Mouse (Mus musculus): Measurements from ENCODE around the gene Zcchc3. TPM values are rescaled to one million over a fixed set of nuclear protein-coding genes. Genes with fewer than 3 reads are reported as not detected.

The Zcchc3 gene
- 17.1 and 19.9 TPM in 2 replicates for polyA plus RNA-seq (2015; fragmentation: Nextera tagmentation; extraction: Ambion mirVana)

GRCm38 (mm10) chr2:152414591-152415165, at the start of gene Zcchc3:
Gene Zcchc3 (minus strand): TSS chr2:152415027.
- 0% methylated on average over 46 of the region's 65 CpGs for WGBS
- Histone ChIP-seq H3K9ac (ENCODE audit: low read length) (peak within 1 kb of the TSS; percentile 98), H3K27ac (ENCODE audit: low read length) (peak within 1 kb of the TSS; percentile 99), H3K9me3 (replicated peaks; ENCODE audit: control insufficient read depth, low read length) (peaks cover 6% of the 10 kb centered on the region; the same call in 1 of the 2 replicates), H3K4me3 (replicated peaks; ENCODE audit: low read length) (peak within 1 kb of the TSS; percentile 88), H3K27me3 (ENCODE audit: control insufficient read depth, insufficient read depth, low read length) (no peaks in the 10 kb centered on the region), H3K36me3 (ENCODE audit: control insufficient read depth, insufficient read depth, low read length) (0 out of 2 replicates have a peak, but pooled peaks cover 4% of the 10 kb centered on the region), H3K4me1 (ENCODE audit: control insufficient read depth, insufficient read depth, low read length) (peaks cover 31% of the 10 kb centered on the region), H3K4me2 (ENCODE audit: low read depth, low read length) (peak within 1 kb of the TSS; percentile 87)
- peak; percentile 88 for ATAC-seq (ENCODE audit: insufficient read depth, low FRiP score)

GRCm38 (mm10) chr2:152459241-152459640, 44.4 kb upstream of the Zcchc3 start:
- H3K4me2 ChIP-seq (ENCODE audit: low read depth, low read length) = no peak overlapping the region
- H3K4me3 ChIP-seq (replicated peaks; ENCODE audit: low read length) = no peak overlapping the region
- no peak overlapping the region for H3K27ac ChIP-seq (ENCODE audit: low read length)
- H3K9ac ChIP-seq (ENCODE audit: low read length) = no peak overlapping the region
- H3K36me3 ChIP-seq (ENCODE audit: control insufficient read depth, insufficient read depth, low read length) = no peaks in the 10 kb centered on the region
- H3K27me3 ChIP-seq (ENCODE audit: control insufficient read depth, insufficient read depth, low read length) = no peaks in the 10 kb centered on the region
- ATAC-seq (ENCODE audit: insufficient read depth, low FRiP score) = no peak
- H3K9me3 ChIP-seq (replicated peaks; ENCODE audit: control insufficient read depth, low read length) = no peaks in the 10 kb centered on the region
- H3K4me1 ChIP-seq (ENCODE audit: control insufficient read depth, insufficient read depth, low read length) = no peaks in the 10 kb centered on the region
- WGBS = 41% methylated on average over 13 of the region's 13 CpGs

- H3K4me2 ChIP-seq (ENCODE audit: low read depth, low read length) = no peak overlapping the region
- no peaks in the 10 kb centered on the region for H3K4me1 ChIP-seq (ENCODE audit: control insufficient read depth, insufficient read depth, low read length)
- H3K4me3 ChIP-seq (replicated peaks; ENCODE audit: low read length) = no peak overlapping the region
- no peaks in the 10 kb centered on the region for H3K36me3 ChIP-seq (ENCODE audit: control insufficient read depth, insufficient read depth, low read length)
- H3K9me3 ChIP-seq (replicated peaks; ENCODE audit: control insufficient read depth, low read length) = no peaks in the 10 kb centered on the region
- no peaks in the 10 kb centered on the region for H3K27me3 ChIP-seq (ENCODE audit: control insufficient read depth, insufficient read depth, low read length)
- H3K9ac ChIP-seq (ENCODE audit: low read length) = no peak overlapping the region
- WGBS = 69% methylated on average over 4 of the region's 4 CpGs
- ATAC-seq (ENCODE audit: insufficient read depth, low FRiP score) = no peak
- H3K27ac ChIP-seq (ENCODE audit: low read length) = no peak overlapping the region
These were observed 37.4 kb upstream of the Zcchc3 start for GRCm38 (mm10) chr2:152452101-152452781.

GRCm38 (mm10) chr2:152450241-152450640, 35.4 kb upstream of the Zcchc3 start:
- no peak overlapping the region for H3K27ac ChIP-seq (ENCODE audit: low read length)
- WGBS = 3% methylated on average over 5 of the region's 5 CpGs
- no peaks in the 10 kb centered on the region for H3K4me1 ChIP-seq (ENCODE audit: control insufficient read depth, insufficient read depth, low read length)
- H3K27me3 ChIP-seq (ENCODE audit: control insufficient read depth, insufficient read depth, low read length) = no peaks in the 10 kb centered on the region
- H3K4me2 ChIP-seq (ENCODE audit: low read depth, low read length) = no peak overlapping the region
- no peak overlapping the region for H3K4me3 ChIP-seq (replicated peaks; ENCODE audit: low read length)
- no peak overlapping the region for H3K9ac ChIP-seq (ENCODE audit: low read length)
- H3K36me3 ChIP-seq (ENCODE audit: control insufficient read depth, insufficient read depth, low read length) = no peaks in the 10 kb centered on the region
- no peaks in the 10 kb centered on the region for H3K9me3 ChIP-seq (replicated peaks; ENCODE audit: control insufficient read depth, low read length)
- ATAC-seq (ENCODE audit: insufficient read depth, low FRiP score) = no peak

GRCm38 (mm10) chr2:152447461-152447860, 32.6 kb upstream of the Zcchc3 start:
- Histone ChIP-seq H3K4me3 (replicated peaks; ENCODE audit: low read length) (no peak overlapping the region), H3K4me1 (ENCODE audit: control insufficient read depth, insufficient read depth, low read length) (no peaks in the 10 kb centered on the region), H3K4me2 (ENCODE audit: low read depth, low read length) (no peak overlapping the region), H3K27me3 (ENCODE audit: control insufficient read depth, insufficient read depth, low read length) (no peaks in the 10 kb centered on the region), H3K27ac (ENCODE audit: low read length) (no peak overlapping the region), H3K36me3 (ENCODE audit: control insufficient read depth, insufficient read depth, low read length) (no peaks in the 10 kb centered on the region), H3K9me3 (replicated peaks; ENCODE audit: control insufficient read depth, low read length) (no peaks in the 10 kb centered on the region), H3K9ac (ENCODE audit: low read length) (no peak overlapping the region)
- no peak for ATAC-seq (ENCODE audit: insufficient read depth, low FRiP score)
- WGBS = 18% methylated on average over 5 of the region's 5 CpGs

GRCm38 (mm10) chr2:152446642-152447041, 31.8 kb upstream of the Zcchc3 start:
- no peaks in the 10 kb centered on the region for H3K36me3 ChIP-seq (ENCODE audit: control insufficient read depth, insufficient read depth, low read length)
- no peaks in the 10 kb centered on the region for H3K9me3 ChIP-seq (replicated peaks; ENCODE audit: control insufficient read depth, low read length)
- H3K9ac ChIP-seq (ENCODE audit: low read length) = no peak overlapping the region
- no peaks in the 10 kb centered on the region for H3K27me3 ChIP-seq (ENCODE audit: control insufficient read depth, insufficient read depth, low read length)
- no peak overlapping the region for H3K4me3 ChIP-seq (replicated peaks; ENCODE audit: low read length)
- no peak overlapping the region for H3K4me2 ChIP-seq (ENCODE audit: low read depth, low read length)
- no peak overlapping the region for H3K27ac ChIP-seq (ENCODE audit: low read length)
- no peaks in the 10 kb centered on the region for H3K4me1 ChIP-seq (ENCODE audit: control insufficient read depth, insufficient read depth, low read length)
- WGBS = 56% methylated on average over 2 of the region's 2 CpGs
- ATAC-seq (ENCODE audit: insufficient read depth, low FRiP score) = no peak

GRCm38 (mm10) chr2:152443281-152443680, 28.5 kb upstream of the Zcchc3 start:
- Histone ChIP-seq H3K4me1 (ENCODE audit: control insufficient read depth, insufficient read depth, low read length) (no peaks in the 10 kb centered on the region), H3K36me3 (ENCODE audit: control insufficient read depth, insufficient read depth, low read length) (no peaks in the 10 kb centered on the region), H3K9ac (ENCODE audit: low read length) (no peak overlapping the region), H3K27me3 (ENCODE audit: control insufficient read depth, insufficient read depth, low read length) (no peaks in the 10 kb centered on the region), H3K9me3 (replicated peaks; ENCODE audit: control insufficient read depth, low read length) (no peaks in the 10 kb centered on the region), H3K27ac (ENCODE audit: low read length) (no peak overlapping the region), H3K4me2 (ENCODE audit: low read depth, low read length) (no peak overlapping the region), H3K4me3 (replicated peaks; ENCODE audit: low read length) (no peak overlapping the region)
- WGBS = 82% methylated on average over 8 of the region's 8 CpGs
- no peak for ATAC-seq (ENCODE audit: insufficient read depth, low FRiP score)

- Histone ChIP-seq H3K4me3 (replicated peaks; ENCODE audit: low read length) (no peak overlapping the region), H3K4me2 (ENCODE audit: low read depth, low read length) (no peak overlapping the region), H3K9ac (ENCODE audit: low read length) (no peak overlapping the region), H3K9me3 (replicated peaks; ENCODE audit: control insufficient read depth, low read length) (no peaks in the 10 kb centered on the region), H3K27me3 (ENCODE audit: control insufficient read depth, insufficient read depth, low read length) (no peaks in the 10 kb centered on the region), H3K4me1 (ENCODE audit: control insufficient read depth, insufficient read depth, low read length) (no peaks in the 10 kb centered on the region), H3K27ac (ENCODE audit: low read length) (no peak overlapping the region), H3K36me3 (ENCODE audit: control insufficient read depth, insufficient read depth, low read length) (no peaks in the 10 kb centered on the region)
- WGBS = 81% methylated on average over 4 of the region's 4 CpGs
- ATAC-seq (ENCODE audit: insufficient read depth, low FRiP score) = no peak
These were observed 27.5 kb upstream of the Zcchc3 start for GRCm38 (mm10) chr2:152442322-152442721.

GRCm38 (mm10) chr2:152439833-152440232, 25.0 kb upstream of the Zcchc3 start:
- H3K27me3 ChIP-seq (ENCODE audit: control insufficient read depth, insufficient read depth, low read length) = no peaks in the 10 kb centered on the region
- H3K4me2 ChIP-seq (ENCODE audit: low read depth, low read length) = no peak overlapping the region
- WGBS = 79% methylated on average over 2 of the region's 2 CpGs
- H3K9ac ChIP-seq (ENCODE audit: low read length) = no peak overlapping the region
- no peak for ATAC-seq (ENCODE audit: insufficient read depth, low FRiP score)
- no peaks in the 10 kb centered on the region for H3K4me1 ChIP-seq (ENCODE audit: control insufficient read depth, insufficient read depth, low read length)
- no peak overlapping the region for H3K27ac ChIP-seq (ENCODE audit: low read length)
- H3K4me3 ChIP-seq (replicated peaks; ENCODE audit: low read length) = no peak overlapping the region
- no peaks in the 10 kb centered on the region for H3K9me3 ChIP-seq (replicated peaks; ENCODE audit: control insufficient read depth, low read length)
- no peaks in the 10 kb centered on the region for H3K36me3 ChIP-seq (ENCODE audit: control insufficient read depth, insufficient read depth, low read length)

Measured in stomach, embryonic 16.5 days (tissue).